Mouse (Mus musculus): Measurements from ENCODE around the gene Smarcal1.

DNA sequence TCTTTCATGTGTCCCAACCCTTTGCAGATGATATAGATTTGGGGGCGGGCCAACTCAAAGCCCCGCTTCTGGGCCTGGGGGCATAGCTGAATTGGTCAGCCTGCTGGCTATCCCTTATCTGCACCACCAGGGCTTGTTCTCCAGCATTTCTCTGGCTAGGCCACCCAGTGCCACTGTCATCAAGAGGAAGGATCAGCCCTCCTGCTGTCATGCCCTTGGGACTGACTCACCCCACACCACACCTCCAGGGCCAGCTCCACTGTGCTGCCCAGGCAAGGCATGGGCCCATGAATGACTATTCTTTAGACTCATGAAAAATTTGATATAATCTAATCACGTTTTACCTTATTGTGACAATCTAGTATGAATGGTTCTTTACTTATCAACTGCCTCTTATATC lies 26.6 kb upstream of the Smarcal1 start:
- TF ChIP-seq CTCF (IDR thresholded peaks at IDR 0.05; ENCODE audit: low read depth, low read length) (no peak), POLR2A (IDR thresholded peaks at IDR 0.05; ENCODE audit: borderline replicate concordance, low read depth, low read length) (no peak)
